Mouse (Mus musculus): ENCODE data around the gene Gm10376. TPM values are rescaled to one million over a fixed set of nuclear protein-coding genes. Genes with fewer than 3 reads are reported as not detected.

Gm10376 gene
- not detected in 2 replicates for polyA plus RNA-seq (2015; fragmentation: Nextera tagmentation; extraction: Ambion mirVana)

GRCm38 (mm10) chr14:43015528-43015927 lies at the start of gene Gm10376:
Gm10376 (minus strand) TSS chr14:43015628.

GRCm38 (mm10) chr14:42993524-42993923 lies 21.9 kb downstream of the Gm10376 start, which contains the start of gene Gm8082:
Gm8082 (minus strand) TSS chr14:42993624.

Other genes with a start within 250 kb of the Gm10376 start
- not detected in 2 replicates for gene Gm3015, start 246.8 kb downstream of the Gm10376 start, polyA plus RNA-seq (2015; fragmentation: Nextera tagmentation; extraction: Ambion mirVana)
- not detected in 2 replicates for gene Gm10377, start 217.6 kb downstream of the Gm10376 start, polyA plus RNA-seq (2015; fragmentation: Nextera tagmentation; extraction: Ambion mirVana)
- gene Gm21977, start 162.2 kb downstream of the Gm10376 start, polyA plus RNA-seq (2015; fragmentation: Nextera tagmentation; extraction: Ambion mirVana): not detected in 2 replicates
- gene Gm8082, start 22.0 kb downstream of the Gm10376 start, polyA plus RNA-seq (2015; fragmentation: Nextera tagmentation; extraction: Ambion mirVana): not detected in 2 replicates
- not detected in 2 replicates for gene Gm8094, start 61.0 kb upstream of the Gm10376 start, polyA plus RNA-seq (2015; fragmentation: Nextera tagmentation; extraction: Ambion mirVana)
- gene Gm8104, start 85.0 kb upstream of the Gm10376 start, polyA plus RNA-seq (2015; fragmentation: Nextera tagmentation; extraction: Ambion mirVana): not detected in 2 replicates
- gene Gm7233, start 164.2 kb upstream of the Gm10376 start, polyA plus RNA-seq (2015; fragmentation: Nextera tagmentation; extraction: Ambion mirVana): not detected in 2 replicates
- gene Gm8122, start 219.7 kb upstream of the Gm10376 start, polyA plus RNA-seq (2015; fragmentation: Nextera tagmentation; extraction: Ambion mirVana): not detected in 2 replicates
- gene Gm8126, start 243.0 kb upstream of the Gm10376 start, polyA plus RNA-seq (2015; fragmentation: Nextera tagmentation; extraction: Ambion mirVana): not detected in 2 replicates